Mouse (Mus musculus): ENCODE measurements around the gene Gucy2e. TPM values are rescaled to one million over a fixed set of nuclear protein-coding genes. Genes with fewer than 3 reads are reported as not detected.

Gene Gucy2e
- polyA plus RNA-seq, 1 experiment from 2014 or later, result 0.06 TPM

DNA sequence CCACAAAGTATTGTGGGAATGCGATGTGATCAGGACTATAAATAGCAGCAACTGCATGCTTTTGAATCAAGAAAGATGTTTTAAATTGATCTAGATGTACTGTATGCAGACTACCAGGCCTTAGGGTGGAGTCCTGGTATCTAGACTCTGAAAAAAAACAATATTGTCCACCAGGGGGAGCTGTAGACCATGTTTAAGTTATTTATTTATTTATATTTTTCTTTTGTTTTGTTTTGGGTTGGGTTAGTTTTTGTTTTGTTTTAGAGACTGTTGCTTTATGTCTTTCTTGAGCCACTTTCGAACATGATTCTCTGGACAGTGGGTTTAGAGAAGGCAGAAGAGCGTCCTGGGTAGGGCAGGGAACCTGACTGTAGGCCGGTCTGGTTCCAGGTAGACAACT, 21.0 kb upstream of the Gucy2e start:
- Histone ChIP-seq H3K27ac (no peak overlapping the region), H3K9me3 (no peaks in the 10 kb centered on the region), H3K4me3 (no peak overlapping the region), H3K36me3 (replicated peaks) (no peaks in the 10 kb centered on the region), H3K27me3 (ENCODE audit: poor library complexity, severe bottlenecking) (peaks cover 5% of the 10 kb centered on the region; the same call in 1 of the 2 replicates), H3K4me1 (peaks cover 9% of the 10 kb centered on the region)
- WGBS, result 47% methylated on average over 4 of the region's 4 CpGs
- DNase-seq (ENCODE audit: extremely low spot score, low spot score), result no peak

DNA sequence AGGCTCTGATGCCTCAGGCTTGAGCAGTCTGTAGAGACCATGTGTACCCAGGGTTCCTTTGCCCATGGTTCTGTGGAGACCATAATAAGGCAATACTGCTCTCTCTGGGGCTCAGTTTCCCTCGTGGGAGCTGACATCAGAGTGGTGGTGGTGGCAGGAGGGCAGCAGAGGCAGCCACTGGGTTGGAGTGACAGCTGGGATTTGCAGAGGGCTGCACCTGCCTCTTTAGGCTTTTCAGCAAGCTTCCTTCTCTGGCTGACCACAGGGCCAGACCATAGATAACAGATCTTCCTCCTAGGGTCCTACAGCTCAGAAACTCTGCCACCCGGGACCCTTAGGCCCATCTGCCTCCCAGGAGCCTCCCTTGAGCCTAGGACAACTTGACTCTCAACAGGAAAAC, 20.2 kb upstream of the Gucy2e start:
- DNase-seq (ENCODE audit: extremely low spot score, low spot score), result no peak
- Histone ChIP-seq H3K27me3 (ENCODE audit: poor library complexity, severe bottlenecking) (peaks cover 5% of the 10 kb centered on the region; the same call in 1 of the 2 replicates), H3K4me1 (peaks cover 9% of the 10 kb centered on the region), H3K27ac (no peak overlapping the region), H3K4me3 (no peak overlapping the region), H3K36me3 (replicated peaks) (no peaks in the 10 kb centered on the region), H3K9me3 (no peaks in the 10 kb centered on the region)
- 69% methylated on average over 2 of the region's 2 CpGs for WGBS

DNA sequence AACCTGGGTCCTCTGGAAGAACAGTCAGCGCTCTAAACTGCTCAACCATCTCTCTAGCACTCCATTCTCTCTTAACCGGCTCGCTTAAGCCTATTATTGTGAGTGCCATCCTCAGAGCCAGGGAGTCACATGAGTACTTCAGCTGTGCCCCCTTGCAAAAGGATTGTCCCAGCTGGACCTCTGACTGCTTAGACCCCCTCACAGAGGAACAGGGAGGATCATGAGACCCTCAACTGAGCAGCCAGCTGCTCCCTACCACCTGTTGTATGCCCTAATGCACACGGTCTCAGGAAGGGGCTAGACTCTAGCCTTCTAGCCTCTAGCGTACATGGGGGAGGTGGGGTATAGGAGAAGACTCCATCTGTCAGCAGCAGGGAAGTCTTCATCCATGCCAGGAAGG, 18.0 kb upstream of the Gucy2e start:
- no peaks in the 10 kb centered on the region for H3K36me3 ChIP-seq (replicated peaks)
- 82% methylated on average over 5 of the region's 5 CpGs for WGBS
- peaks cover 9% of the 10 kb centered on the region for H3K4me1 ChIP-seq
- no peak overlapping the region for H3K27ac ChIP-seq
- no peaks in the 10 kb centered on the region for H3K9me3 ChIP-seq
- H3K27me3 ChIP-seq (ENCODE audit: poor library complexity, severe bottlenecking), result peaks cover 5% of the 10 kb centered on the region; the same call in 1 of the 2 replicates
- H3K4me3 ChIP-seq, result no peak overlapping the region
- no peak for DNase-seq (ENCODE audit: extremely low spot score, low spot score)

DNA sequence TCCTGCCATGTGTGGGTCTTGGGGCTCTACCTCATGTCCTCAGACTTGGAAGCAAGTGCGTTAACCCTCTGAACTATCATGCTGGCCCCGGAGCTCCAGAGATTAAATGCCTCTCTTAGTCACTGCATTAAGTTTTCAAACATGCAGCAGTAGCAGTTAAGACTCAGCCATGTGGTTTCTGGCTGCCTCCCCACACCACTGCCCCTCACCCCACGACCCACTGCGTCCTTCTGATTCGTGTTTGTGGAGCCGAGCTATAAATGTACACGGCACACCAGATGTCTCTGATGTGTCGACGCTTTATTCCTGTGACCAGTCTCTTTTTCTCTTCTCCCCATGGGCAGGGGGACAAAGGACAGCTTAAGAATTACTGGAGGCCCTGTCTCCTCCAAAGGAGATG, 16.3 kb upstream of the Gucy2e start:
- peaks cover 9% of the 10 kb centered on the region for H3K4me1 ChIP-seq
- peak overlapping the region; percentile 25; the same call in 1 of the 2 replicates for H3K27ac ChIP-seq
- peaks cover 5% of the 10 kb centered on the region; the same call in 1 of the 2 replicates for H3K27me3 ChIP-seq (ENCODE audit: poor library complexity, severe bottlenecking)
- H3K9me3 ChIP-seq, result no peaks in the 10 kb centered on the region
- DNase-seq (ENCODE audit: extremely low spot score, low spot score), result no peak
- no peak overlapping the region for H3K4me3 ChIP-seq
- WGBS, result 60% methylated on average over 9 of the region's 9 CpGs
- no peaks in the 10 kb centered on the region for H3K36me3 ChIP-seq (replicated peaks)

DNA sequence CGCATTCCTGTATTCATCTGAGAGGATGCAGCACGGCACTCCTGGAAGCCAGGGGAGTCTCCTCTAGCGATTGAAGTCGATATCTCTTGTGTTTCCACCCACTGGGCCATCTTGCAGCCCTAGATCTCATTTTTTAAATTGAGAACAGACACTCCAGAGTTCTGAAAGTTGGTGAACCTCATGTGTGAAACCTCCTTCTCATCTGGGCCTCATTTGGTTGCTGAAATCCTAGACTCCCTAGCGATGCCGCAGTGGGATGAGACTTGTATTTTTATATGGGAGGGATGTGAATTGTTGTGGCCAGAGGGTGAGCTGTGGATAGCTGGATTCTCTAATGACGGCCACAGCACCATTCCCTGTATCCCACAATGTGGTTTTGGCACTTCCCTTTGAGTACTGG, 15.1 kb upstream of the Gucy2e start:
- H3K4me3 ChIP-seq, result no peak overlapping the region
- H3K27ac ChIP-seq, result no peak overlapping the region
- no peaks in the 10 kb centered on the region for H3K36me3 ChIP-seq (replicated peaks)
- H3K4me1 ChIP-seq, result peaks cover 9% of the 10 kb centered on the region
- WGBS, result 78% methylated on average over 7 of the region's 7 CpGs
- DNase-seq (ENCODE audit: extremely low spot score, low spot score), result no peak
- no peaks in the 10 kb centered on the region for H3K9me3 ChIP-seq
- H3K27me3 ChIP-seq (ENCODE audit: poor library complexity, severe bottlenecking), result peaks cover 10% of the 10 kb centered on the region; the same call in 1 of the 2 replicates

DNA sequence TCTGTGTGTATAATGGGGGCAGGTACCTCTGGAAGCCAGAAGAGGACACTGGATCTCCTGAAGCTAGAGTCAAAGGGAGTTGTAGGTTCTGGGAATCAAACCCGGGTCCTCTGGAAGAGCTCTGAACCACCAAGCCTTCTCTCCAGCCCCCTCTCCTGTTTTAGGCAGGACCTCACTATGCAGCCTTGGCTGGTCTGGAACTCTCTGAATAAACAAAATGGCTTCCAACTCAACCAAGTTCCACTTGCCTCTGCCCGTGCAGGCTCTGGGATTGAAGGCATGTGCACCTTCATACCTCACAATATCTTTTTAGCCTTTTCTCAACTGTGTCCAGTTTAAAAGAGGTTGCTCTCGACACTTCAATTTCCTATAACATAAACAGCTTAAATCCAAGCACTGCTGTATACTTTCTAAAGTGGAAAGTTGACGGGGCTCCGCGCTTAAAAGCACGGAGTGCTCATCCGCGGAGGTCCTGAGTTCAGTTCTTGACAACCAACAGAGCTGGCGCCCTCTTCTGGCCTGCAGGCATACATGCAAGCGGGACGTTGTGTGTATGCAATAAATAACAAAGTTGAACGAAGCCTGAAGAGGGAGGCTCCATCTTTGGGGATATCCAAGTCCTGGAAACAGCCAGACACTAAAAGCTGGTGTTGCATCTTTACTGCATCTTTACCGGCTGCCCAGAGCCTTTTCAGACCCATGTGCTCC, 14.5 kb upstream of the Gucy2e start:
- no peak for DNase-seq (ENCODE audit: extremely low spot score, low spot score)
- H3K27me3 ChIP-seq (ENCODE audit: poor library complexity, severe bottlenecking), result 0 out of 2 replicates have a peak, but pooled peaks cover 7% of the 10 kb centered on the region

DNA sequence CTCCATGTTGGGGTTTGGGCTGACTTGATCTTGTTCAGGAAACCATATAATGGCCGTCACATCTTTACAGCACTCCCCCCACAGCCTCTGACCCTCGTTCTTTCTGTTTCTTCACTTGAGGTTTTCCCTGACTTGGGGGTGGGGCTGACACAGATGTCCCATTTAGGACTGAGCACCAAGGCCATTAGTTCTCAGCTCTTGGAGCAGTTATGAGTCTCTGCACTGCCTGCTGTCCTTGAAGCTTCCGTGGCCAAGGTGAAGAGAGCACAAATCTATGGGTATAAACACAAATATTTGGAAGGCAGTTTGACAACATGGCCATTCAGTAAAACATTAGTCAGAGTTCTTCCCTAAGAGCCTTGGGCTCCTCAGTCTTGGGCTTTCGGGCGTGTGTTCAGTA, 13.3 kb upstream of the Gucy2e start:
- no peaks in the 10 kb centered on the region for H3K36me3 ChIP-seq (replicated peaks)
- DNase-seq (ENCODE audit: extremely low spot score, low spot score), result no peak
- WGBS, result 91% methylated on average over 5 of the region's 5 CpGs
- H3K27me3 ChIP-seq (ENCODE audit: poor library complexity, severe bottlenecking), result 0 out of 2 replicates have a peak, but pooled peaks cover 7% of the 10 kb centered on the region
- no peak overlapping the region for H3K4me3 ChIP-seq
- H3K27ac ChIP-seq, result no peak overlapping the region
- no peaks in the 10 kb centered on the region for H3K9me3 ChIP-seq
- peaks cover 14% of the 10 kb centered on the region for H3K4me1 ChIP-seq

More for the DNA sequence above, 14.5 kb upstream of the Gucy2e start:
- WGBS, result 67% methylated on average over 14 of the region's 14 CpGs
- Histone ChIP-seq H3K4me3 (no peak overlapping the region), H3K36me3 (replicated peaks) (no peaks in the 10 kb centered on the region), H3K9me3 (no peaks in the 10 kb centered on the region), H3K27ac (no peak overlapping the region), H3K4me1 (peaks cover 9% of the 10 kb centered on the region)

DNA sequence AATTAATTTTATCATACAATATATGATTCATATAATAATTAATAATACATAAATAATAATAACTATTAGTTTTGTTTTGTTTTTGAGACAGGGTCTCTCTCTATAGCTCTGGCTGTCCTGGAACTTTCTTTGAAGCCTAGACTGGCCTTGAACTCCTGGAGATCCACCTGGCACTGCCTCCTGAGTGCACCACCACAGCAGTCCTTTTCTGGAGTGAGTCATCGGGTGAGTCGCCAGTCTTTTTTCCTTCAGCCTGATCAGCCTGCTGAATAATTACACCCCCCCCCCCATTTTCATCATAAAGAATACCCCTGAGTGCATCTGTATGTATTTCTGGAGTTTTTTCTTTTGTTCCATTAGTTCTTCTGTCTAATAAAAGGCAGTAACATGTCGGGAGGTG, 12.3 kb upstream of the Gucy2e start:
- Histone ChIP-seq H3K27ac (no peak overlapping the region), H3K9me3 (no peaks in the 10 kb centered on the region), H3K4me1 (peaks cover 14% of the 10 kb centered on the region), H3K27me3 (ENCODE audit: poor library complexity, severe bottlenecking) (0 out of 2 replicates have a peak, but pooled peaks cover 7% of the 10 kb centered on the region), H3K36me3 (replicated peaks) (no peaks in the 10 kb centered on the region), H3K4me3 (no peak overlapping the region)
- no peak for DNase-seq (ENCODE audit: extremely low spot score, low spot score)
- WGBS, result 85% methylated on average over 3 of the region's 3 CpGs

DNA sequence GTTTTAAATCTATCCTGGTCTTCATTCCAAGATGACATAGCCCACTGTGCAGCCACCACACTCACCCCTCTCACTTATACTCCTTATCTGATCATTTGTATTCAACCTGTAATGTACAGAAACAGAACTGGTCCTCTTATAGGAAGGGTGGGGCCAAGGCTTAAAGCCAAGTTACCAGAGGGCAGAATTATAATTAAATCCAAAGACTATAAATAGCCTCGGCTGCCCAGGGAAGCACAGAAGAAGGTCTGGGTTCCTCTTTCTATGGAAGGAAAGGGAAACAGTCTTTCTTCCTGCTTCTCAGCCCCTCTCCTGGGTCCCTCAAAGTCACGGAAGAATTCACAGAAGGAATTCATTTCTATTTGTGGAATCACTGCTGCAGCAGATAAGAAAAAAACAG, 8.8 kb upstream of the Gucy2e start:
- DNase-seq (ENCODE audit: extremely low spot score, low spot score), result no peak
- peaks cover 6% of the 10 kb centered on the region; the same call in 1 of the 2 replicates for H3K4me1 ChIP-seq
- H3K27me3 ChIP-seq (ENCODE audit: poor library complexity, severe bottlenecking), result 0 out of 2 replicates have a peak, but pooled peaks cover 7% of the 10 kb centered on the region
- H3K27ac ChIP-seq, result no peak overlapping the region
- WGBS, result 63% methylated on average over 2 of the region's 2 CpGs
- no peak overlapping the region for H3K4me3 ChIP-seq
- no peaks in the 10 kb centered on the region for H3K9me3 ChIP-seq
- H3K36me3 ChIP-seq (replicated peaks), result no peaks in the 10 kb centered on the region

DNA sequence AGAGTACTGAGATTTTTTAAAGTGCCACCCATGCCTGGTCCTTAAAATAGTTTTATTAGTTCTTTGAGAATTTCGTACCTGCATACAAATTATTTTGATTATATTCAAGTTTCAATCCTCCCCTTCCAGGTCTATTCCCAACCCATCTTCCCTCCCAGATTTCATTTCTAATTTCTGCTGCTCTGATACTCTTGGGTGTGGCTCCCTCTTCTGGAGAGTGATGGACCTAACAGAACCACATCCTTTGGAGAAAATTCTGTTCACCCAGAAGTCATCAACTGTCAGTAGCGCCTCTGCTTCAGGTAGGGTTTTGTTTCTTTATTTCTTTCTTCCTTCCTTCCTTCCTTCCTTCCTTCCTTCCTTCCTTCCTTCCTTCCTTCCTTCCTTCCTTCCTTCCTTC, 8.1 kb upstream of the Gucy2e start:
- DNase-seq (ENCODE audit: extremely low spot score, low spot score), result no peak
- no peaks in the 10 kb centered on the region for H3K9me3 ChIP-seq
- no peak overlapping the region for H3K4me3 ChIP-seq
- H3K4me1 ChIP-seq, result peaks cover 6% of the 10 kb centered on the region; the same call in 1 of the 2 replicates
- no peaks in the 10 kb centered on the region for H3K36me3 ChIP-seq (replicated peaks)
- 29% methylated on average over 2 of the region's 2 CpGs for WGBS
- no peak overlapping the region for H3K27ac ChIP-seq
- H3K27me3 ChIP-seq (ENCODE audit: poor library complexity, severe bottlenecking), result 0 out of 2 replicates have a peak, but pooled peaks cover 7% of the 10 kb centered on the region

DNA sequence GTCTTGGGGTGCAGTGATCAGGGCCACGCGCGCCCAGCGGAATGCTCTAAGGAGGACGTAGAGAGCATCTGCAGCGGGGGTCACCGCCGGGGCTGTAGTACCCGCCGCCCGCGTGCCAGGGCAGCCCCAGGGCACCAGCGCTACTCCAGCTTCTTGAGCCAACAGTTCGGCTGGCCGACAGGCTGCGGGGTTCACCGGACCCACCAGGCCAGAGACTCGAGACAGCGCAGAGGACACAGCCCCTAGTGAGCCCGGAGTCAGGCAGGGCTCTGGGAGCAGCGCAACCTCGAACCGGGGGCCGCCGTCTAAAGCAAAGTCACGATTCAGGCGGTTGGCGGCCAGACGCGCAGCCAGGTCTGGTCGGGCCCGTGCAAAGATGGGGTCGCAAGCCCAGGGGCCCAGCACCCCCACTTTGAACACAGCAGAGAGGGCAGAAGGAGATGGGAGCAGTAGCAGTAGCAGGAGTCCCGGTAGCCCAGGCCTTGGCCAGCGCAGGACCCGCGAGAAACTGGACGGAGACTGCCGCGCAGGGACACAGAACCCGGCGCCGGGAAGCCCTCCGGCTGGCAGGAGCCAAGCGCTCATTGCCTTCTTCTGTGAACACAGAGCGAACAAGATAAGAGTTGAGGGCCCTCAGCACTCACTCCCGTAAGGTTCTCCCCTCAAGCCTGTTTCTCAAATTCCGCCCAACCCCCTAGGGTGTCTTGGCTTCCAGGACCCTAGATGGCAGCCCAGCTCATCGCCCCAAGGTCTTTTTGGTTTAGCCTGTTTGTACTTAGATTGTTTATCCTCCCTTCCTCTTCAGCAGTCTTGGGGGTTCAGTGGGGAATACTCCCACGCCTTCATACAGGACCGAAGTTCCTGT, 543 bp downstream of the Gucy2e start:
- H3K4me1 ChIP-seq, result peaks cover 31% of the 10 kb centered on the region
- H3K4me3 ChIP-seq, result peak overlapping the region; percentile 55
- H3K27me3 ChIP-seq (ENCODE audit: poor library complexity, severe bottlenecking), result peaks cover 69% of the 10 kb centered on the region
- H3K9me3 ChIP-seq, result no peaks in the 10 kb centered on the region
- peak; percentile 38 for DNase-seq (ENCODE audit: extremely low spot score, low spot score)
- WGBS, result 2% methylated on average over 51 of the region's 51 CpGs
- no peaks in the 10 kb centered on the region for H3K36me3 ChIP-seq (replicated peaks)
- peak overlapping the region; percentile 65 for H3K27ac ChIP-seq

DNA sequence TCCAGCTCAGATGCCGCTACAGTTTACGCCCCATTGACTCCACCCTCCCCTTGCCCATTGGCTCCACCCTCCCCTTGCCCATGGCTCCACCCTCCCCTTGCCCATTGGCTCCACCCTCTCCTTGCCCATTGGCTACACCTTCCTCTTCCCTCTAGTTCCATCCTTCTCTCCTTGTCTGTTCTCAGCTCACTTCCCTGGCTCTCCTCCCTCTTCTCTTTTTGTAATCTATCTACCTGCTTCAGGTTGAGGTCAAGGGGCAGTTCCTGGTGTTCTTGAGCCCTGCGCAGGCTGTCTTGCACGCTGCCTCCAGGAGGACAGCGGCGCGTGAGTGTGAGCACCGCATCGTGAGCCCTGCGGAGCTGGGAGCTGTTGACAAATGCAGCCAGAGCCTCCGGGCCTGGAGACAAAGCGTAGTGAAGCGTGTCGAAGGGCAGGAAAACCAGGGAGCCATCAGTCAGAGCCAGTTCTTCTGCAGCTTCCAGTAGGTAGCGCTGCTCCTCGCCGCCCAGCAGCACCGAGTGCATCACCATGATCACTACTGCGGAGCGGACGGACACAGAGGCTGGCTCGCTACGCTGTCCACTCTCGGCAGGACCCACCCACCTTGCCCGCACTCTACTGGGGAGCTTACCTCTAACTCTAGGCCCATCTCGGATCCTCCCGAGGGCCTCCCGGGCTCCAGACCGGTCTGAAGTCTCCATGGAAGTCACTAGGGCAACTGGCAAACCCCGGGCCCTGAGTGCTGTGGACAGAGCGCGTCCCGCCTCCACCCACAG, 1.4 kb downstream of the Gucy2e start:
- Histone ChIP-seq H3K27me3 (ENCODE audit: poor library complexity, severe bottlenecking) (peaks cover 69% of the 10 kb centered on the region), H3K27ac (peak overlapping the region; percentile 65), H3K4me3 (peak overlapping the region; percentile 55), H3K9me3 (no peaks in the 10 kb centered on the region), H3K36me3 (replicated peaks) (no peaks in the 10 kb centered on the region), H3K4me1 (peaks cover 31% of the 10 kb centered on the region)
- under 1% methylated on average over 33 of the region's 33 CpGs for whole genome bisulfite sequencing
- DNase-seq (ENCODE audit: extremely low spot score, low spot score), result peak; percentile 78

Measured in forebrain, embryonic 10.5 days (tissue).